Mouse (Mus musculus) CH12.LX (cell line): ENCODE results near the gene Wrap53.

ENCODE experiments used
- CHD2 ChIP-seq: IDR thresholded peaks from 2 replicates; pipeline ENCODE4 v1.6.1; 2011; ENCODE audit warnings: low read length, improper control_type of control experiment
- CTCF ChIP-seq, 2 experiments: IDR thresholded peaks in 1 of 2; conservative IDR thresholded peaks in 1 of 2; 2 replicates each; pipeline ENCODE4 v1.5.1; 2011 to 2012; ENCODE audit warnings: low read depth in 2 of 2, low read length in 2 of 2, improper control_type of control experiment in 1 of 2, inconsistent platforms in 1 of 2, mild to moderate bottlenecking in 1 of 2, moderate library complexity in 1 of 2
- MAX ChIP-seq: IDR thresholded peaks from 2 replicates; pipeline ENCODE4 v1.6.1; 2011; ENCODE audit warnings: low read length, improper control_type of control experiment
- MAZ ChIP-seq: IDR thresholded peaks from 2 replicates; pipeline ENCODE4 v1.6.1; 2012; ENCODE audit warnings: low read depth, mild to moderate bottlenecking, inconsistent platforms, low read length, improper control_type of control experiment, moderate library complexity
- MYC ChIP-seq: IDR thresholded peaks from 2 replicates; pipeline ENCODE4 v1.6.1; 2011; ENCODE audit warnings: low read depth, mild to moderate bottlenecking, improper control_type of control experiment, low read length
- POLR2A ChIP-seq: IDR thresholded peaks from 2 replicates; pipeline ENCODE4 v1.6.1; 2011; ENCODE audit warnings: low read depth, mild to moderate bottlenecking, improper control_type of control experiment, low read length
- ZKSCAN1 ChIP-seq: IDR thresholded peaks from 2 replicates; pipeline ENCODE4 v1.6.1; 2012; ENCODE audit warnings: low read depth, inconsistent platforms, low read length, improper control_type of control experiment, borderline replicate concordance

- no peak for TF ChIP-seq CTCF (conservative IDR thresholded peaks at IDR 0.05 in 1 of 2, IDR thresholded peaks at IDR 0.05 in 1 of 2; ENCODE audit: low read depth in 2 of 2, low read length in 2 of 2)
- no peak for TF ChIP-seq MYC
- no peak for TF ChIP-seq CHD2
- TF ChIP-seq MAZ: no peak
- no peak for TF ChIP-seq MAX
- TF ChIP-seq POLR2A: no peak
- TF ChIP-seq ZKSCAN1: no peak
Observed at GRCm38 (mm10) chr11:69543598-69543997, 36.5 kb downstream of the Wrap53 start.
